21 mouse cellular contexts compared by ENCODE assay signal in genomic region chr1:131286803-131287202, GRCm38 (mm10). TPM values are rescaled to one million over a fixed set of nuclear protein-coding genes. Genes with fewer than 3 reads are reported as not detected.
DNase-seq lines count a peak whose midpoint lies in the region; ATAC-seq and TF ChIP-seq lines count a peak whose summit lies in the region.
"Had no signal": no experiment of that assay in that cellular context is flagged by ENCODE, and none has a peak within 500 bp of the region (broad histone marks: within the 10 kb centered on the region; RNA-seq: fewer than 3 reads in every experiment).

No protein-coding gene starts in this region.

- peak; percentile 44 for DNase-seq in liver, adult 2 months (ENCODE audit: extremely low read depth, low read depth, low spot score)
- DNase-seq in liver (no peak), adipocyte (ENCODE audit: low spot score) (peak; percentile 85)
- peak; percentile 58 for DNase-seq in lung, postnatal 0 days (ENCODE audit: low spot score)
- DNase-seq in left cerebral cortex, postnatal 25 days (ENCODE audit: low spot score in 2 of 2) = no peak
- no peak for DNase-seq in urinary bladder, adult 2 months (ENCODE audit: low spot score)
- no peak for DNase-seq in urinary bladder, postnatal 14 days (ENCODE audit: low spot score)
- DNase-seq: adrenal gland, postnatal 36 days; cerebellum, adult 2 months; cerebellum, postnatal 36 days; kidney, postnatal 4 days; layer of hippocampus, adult 9-11 months; right cerebral cortex, postnatal 14 days; spleen, adult 18-20 months; thymus, postnatal 36 days had no signal

- intact Hi-C loops in left cerebral cortex, postnatal 25 days (cut with DNase I) = no loop called here

- H3K27ac ChIP-seq in liver, adult 2 months (replicated peaks; ENCODE audit: insufficient read depth, low read depth, low read length) = no peak overlapping the region
- no peak overlapping the region for H3K27ac ChIP-seq in lung, postnatal 0 days (ENCODE audit: low read length)
- H3K27ac ChIP-seq: heart, adult 2 months; hindbrain, embryonic 14.5 days; liver, embryonic 15.5 days had no signal

- no peak for TF ChIP-seq CTCF in liver, adult 2 months (IDR thresholded peaks at IDR 0.05; ENCODE audit: low read depth, low read length)
- TF ChIP-seq CTCF in lung, postnatal 0 days (IDR thresholded peaks at IDR 0.05) = no peak

- H3K79me2 ChIP-seq in liver, adult 2 months (ENCODE audit: control insufficient read depth, insufficient read depth, low read length) = no peaks in the 10 kb centered on the region

- peak; percentile 34 for ATAC-seq in lung, postnatal 0 days
- peak; percentile 87 for ATAC-seq in megakaryocyte progenitor cell, adult 5-6 weeks (replicated peaks; ENCODE audit: poor library complexity)
- ATAC-seq: activated CD4-positive, CD25-positive, alpha-beta regulatory T cell, adult 4 months had no signal

- H3K4me3 ChIP-seq in liver, adult 2 months (ENCODE audit: insufficient read depth, low read depth, low read length) = no peak overlapping the region
- H3K4me3 ChIP-seq in lung, postnatal 0 days (ENCODE audit: low read depth, low read length) = no peak overlapping the region
- H3K4me3 ChIP-seq: heart, adult 2 months; liver, embryonic 15.5 days; myocyte had no signal

- H3K9me3 ChIP-seq in lung, postnatal 0 days (ENCODE audit: low read length) = no peaks in the 10 kb centered on the region
- H3K9me3 ChIP-seq: liver, embryonic 15.5 days had no signal

- no peak overlapping the region for H3K4me2 ChIP-seq in lung, postnatal 0 days (replicated peaks; ENCODE audit: low read depth, low read length)
- H3K4me2 ChIP-seq: hindbrain, embryonic 14.5 days; liver, embryonic 15.5 days had no signal

- TF ChIP-seq EP300 in lung, postnatal 0 days (IDR thresholded peaks at IDR 0.05) = no peak

- H3K4me1 ChIP-seq in liver, adult 2 months (ENCODE audit: control insufficient read depth, insufficient read depth, low read length) = peaks cover 17% of the 10 kb centered on the region
- H3K4me1 ChIP-seq in lung, postnatal 0 days (ENCODE audit: insufficient read depth, low read depth, low read length) = no peaks in the 10 kb centered on the region; the same call in 1 of the 2 replicates

- no peak overlapping the region for H3K9ac ChIP-seq in liver, adult 2 months (ENCODE audit: low read depth, low read length)
- no peak overlapping the region for H3K9ac ChIP-seq in lung, postnatal 0 days (replicated peaks; ENCODE audit: low read depth)
- H3K9ac ChIP-seq: hindbrain, embryonic 14.5 days; liver, embryonic 15.5 days had no signal

- no peaks in the 10 kb centered on the region for H3K27me3 ChIP-seq in liver, adult 2 months (ENCODE audit: control insufficient read depth, insufficient read depth, low read length)
- H3K27me3 ChIP-seq in lung, postnatal 0 days (replicated peaks; ENCODE audit: insufficient read depth, low read length) = no peaks in the 10 kb centered on the region
- H3K27me3 ChIP-seq: liver, embryonic 15.5 days had no signal

- no peaks in the 10 kb centered on the region for H3K36me3 ChIP-seq in liver, adult 2 months (ENCODE audit: control insufficient read depth, insufficient read depth, low read length)
- H3K36me3 ChIP-seq in lung, postnatal 0 days (ENCODE audit: insufficient read depth, low read length) = peaks cover 11% of the 10 kb centered on the region; the same call in 1 of the 2 replicates

- 32% methylated on average over 5 of the region's 5 CpGs for WGBS in liver, adult 2 months
- 39% methylated on average over 5 of the region's 5 CpGs for WGBS in lung, postnatal 0 days

- no peak for TF ChIP-seq POLR2A in liver, adult 2 months (IDR thresholded peaks at IDR 0.05; ENCODE audit: extremely low read depth, insufficient read depth, low read length)

RNA-seq across cellular contexts. Expression of gene Ikbke, which starts 7.4 kb away (rescaled TPM):
- total RNA-seq in liver, adult 2 months (2014; rRNA removed) = 15.6 and 16.6 TPM in 2 replicates
- polyA plus RNA-seq in liver, adult 2 months (2012; rRNA removed) = 14.4 and 20.7 TPM in 2 replicates
- polyA plus RNA-seq in lung, postnatal 0 days (2015; fragmentation: Nextera tagmentation; extraction: Ambion mirVana) = 2.9 and 4.1 TPM in 2 replicates
- 21.4 and 22.1 TPM in 2 replicates for total RNA-seq in megakaryocyte progenitor cell, adult 5-6 weeks (2015)
- total RNA-seq in megakaryocyte progenitor cell, adult 5-6 weeks (2017) = 25.9 and 28.6 TPM in 2 replicates
- 1 to 10 TPM; 1.4 to 1.7 TPM for total RNA-seq in left cerebral cortex, postnatal 25 days (2021)
- polyA plus RNA-seq in urinary bladder, adult 2 months (2012; rRNA removed) = 21.2 TPM in 2 replicates

RNA-seq across cellular contexts. Expression of gene Rassf5, which starts 41.7 kb away (rescaled TPM):
- 3.4 and 5.6 TPM in 2 replicates for total RNA-seq in liver, adult 2 months (2014; rRNA removed)
- 6.1 and 8.4 TPM in 2 replicates for polyA plus RNA-seq in liver, adult 2 months (2012; rRNA removed)
- polyA plus RNA-seq in lung, postnatal 0 days (2015; fragmentation: Nextera tagmentation; extraction: Ambion mirVana) = 7.5 and 8.3 TPM in 2 replicates
- total RNA-seq in megakaryocyte progenitor cell, adult 5-6 weeks (2015) = 46.0 and 48.9 TPM in 2 replicates
- 45.1 and 47.6 TPM in 2 replicates for total RNA-seq in megakaryocyte progenitor cell, adult 5-6 weeks (2017)
- 10 to 100 TPM; 24.0 to 25.3 TPM for total RNA-seq in left cerebral cortex, postnatal 25 days (2021)
- polyA plus RNA-seq in urinary bladder, adult 2 months (2012; rRNA removed) = 12.2 and 12.6 TPM in 2 replicates

Comparison
In these comparisons a context has a peak if more than half of its experiments do, and no peak if none do; other contexts are left out.
1. DNase-seq: peak in liver, adult 2 months (single experiment), adipocyte (single experiment) and lung, postnatal 0 days (single experiment); none in liver (single experiment), left cerebral cortex, postnatal 25 days (0 of 2), urinary bladder, adult 2 months (single experiment) and urinary bladder, postnatal 14 days (single experiment).